Mouse (Mus musculus): Measurements from ENCODE around the gene 1700029H14Rik.

GRCm38 (mm10) chr8:13584652-13585051 lies 22.4 kb upstream of the 1700029H14Rik start:
- TF ChIP-seq CTCF (IDR thresholded peaks at IDR 0.05; ENCODE audit: control insufficient read depth, insufficient read depth, low read length), result no peak
- no peak for TF ChIP-seq POLR2A (IDR thresholded peaks at IDR 0.05; ENCODE audit: borderline replicate concordance, control insufficient read depth, low read depth, low read length)

Data from bone marrow, adult 2 months (tissue).